Comparison of ENCODE assay signal across 26 mouse cellular contexts in genomic region chr3:83591206-83591605, GRCm38 (mm10).
"Had no signal": no experiment of that assay in that cellular context is flagged by ENCODE, and none has a peak within 500 bp of the region (broad histone marks: within the 10 kb centered on the region; RNA-seq: fewer than 3 reads in every experiment).

No protein-coding gene starts in this region.

- H3K9ac ChIP-seq: embryonic facial prominence, embryonic 12.5 days; embryonic facial prominence, embryonic 13.5 days; embryonic facial prominence, embryonic 15.5 days; forebrain, embryonic 12.5 days; forebrain, embryonic 13.5 days; forebrain, embryonic 15.5 days; forebrain, postnatal 0 days had no signal

- DNase-seq: cerebellum, adult 8-10 months; cerebellum, adult 9-10 months; cerebellum, adult 9-11 months; cerebellum, postnatal 10 days; cerebellum, postnatal 14 days; cerebellum, postnatal 36 days; embryo, embryonic 11 days; forebrain, postnatal 0 days; gastrocnemius, adult 2 months; gastrocnemius, postnatal 10 days; gastrocnemius, postnatal 14 days; gastrocnemius, postnatal 25 days; gastrocnemius, postnatal 36 days; heart, adult 18-20 months; heart, adult 2 months had no signal

- H3K4me2 ChIP-seq: embryonic facial prominence, embryonic 12.5 days; embryonic facial prominence, embryonic 13.5 days; embryonic facial prominence, embryonic 15.5 days; forebrain, embryonic 12.5 days; forebrain, embryonic 13.5 days; forebrain, embryonic 15.5 days had no signal

- ATAC-seq: forebrain, embryonic 13.5 days; forebrain, embryonic 14.5 days; forebrain, embryonic 15.5 days; forebrain, embryonic 16.5 days; forebrain, postnatal 0 days had no signal

- H3K4me1 ChIP-seq: embryonic facial prominence, embryonic 12.5 days; embryonic facial prominence, embryonic 15.5 days had no signal

- H3K27me3 ChIP-seq: embryonic facial prominence, embryonic 12.5 days; embryonic facial prominence, embryonic 13.5 days; embryonic facial prominence, embryonic 15.5 days; forebrain, embryonic 12.5 days; forebrain, embryonic 13.5 days; forebrain, embryonic 15.5 days had no signal

- H3K9me3 ChIP-seq: embryonic facial prominence, embryonic 10.5 days; embryonic facial prominence, embryonic 12.5 days; embryonic facial prominence, embryonic 13.5 days; embryonic facial prominence, embryonic 15.5 days; forebrain, embryonic 10.5 days; forebrain, embryonic 12.5 days; forebrain, embryonic 13.5 days; forebrain, embryonic 15.5 days had no signal

- H3K27ac ChIP-seq: embryonic facial prominence, embryonic 10.5 days; embryonic facial prominence, embryonic 12.5 days; embryonic facial prominence, embryonic 13.5 days; embryonic facial prominence, embryonic 15.5 days; forebrain, embryonic 10.5 days; forebrain, embryonic 12.5 days; forebrain, embryonic 13.5 days; forebrain, embryonic 15.5 days; gastrocnemius, adult 2 months; heart, adult 2 months had no signal

- H3K4me3 ChIP-seq: embryonic facial prominence, embryonic 10.5 days; embryonic facial prominence, embryonic 12.5 days; embryonic facial prominence, embryonic 13.5 days; embryonic facial prominence, embryonic 15.5 days; erythroblast, embryonic 14.5 days; forebrain, embryonic 10.5 days; forebrain, embryonic 12.5 days; forebrain, embryonic 13.5 days; forebrain, embryonic 15.5 days; gastrocnemius, adult 2 months; heart, adult 2 months had no signal

- H3K36me3 ChIP-seq: embryonic facial prominence, embryonic 10.5 days; embryonic facial prominence, embryonic 12.5 days; embryonic facial prominence, embryonic 13.5 days; embryonic facial prominence, embryonic 15.5 days; forebrain, embryonic 10.5 days; forebrain, embryonic 12.5 days; forebrain, embryonic 15.5 days had no signal
